Mouse (Mus musculus): Measurements from ENCODE around the gene Cpsf2. TPM values are rescaled to one million over a fixed set of nuclear protein-coding genes. Genes with fewer than 3 reads are reported as not detected.

Gene Cpsf2
- polyA plus RNA-seq, 1 experiment from 2014 or later, result 24.7 TPM

DNA sequence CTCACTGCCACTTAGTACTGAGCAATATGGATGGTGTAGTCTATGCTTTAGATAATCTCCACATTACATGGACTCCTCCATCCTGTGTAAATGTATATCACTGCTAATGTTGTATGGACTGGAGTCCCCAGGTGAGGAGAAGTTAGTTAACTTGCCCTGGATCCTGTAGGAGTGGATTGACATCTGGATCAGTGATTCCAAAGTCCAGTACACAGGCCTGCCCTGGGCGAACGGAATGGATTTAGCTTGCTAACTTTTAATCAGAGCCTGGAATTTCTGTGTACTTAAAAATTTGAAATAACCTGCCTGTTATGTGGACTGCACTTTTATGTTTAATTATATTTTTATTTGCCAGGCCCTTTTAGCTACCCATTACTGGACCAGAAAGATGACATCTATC lies 5.8 kb downstream of the Cpsf2 start:
- peaks cover 51% of the 10 kb centered on the region for H3K4me1 ChIP-seq (replicated peaks)
- H3K27me3 ChIP-seq, result no peaks in the 10 kb centered on the region
- no peak overlapping the region for H3K4me3 ChIP-seq (replicated peaks)
- H3K27ac ChIP-seq, result no peak overlapping the region
- ATAC-seq (ENCODE audit: low read depth) (no peak), DNase-seq (no peak)
- H3K9ac ChIP-seq, result no peak overlapping the region
- WGBS (ENCODE audit: insufficient replicate concordance), result 72% methylated on average over 2 of the region's 2 CpGs
- H3K4me2 ChIP-seq, result no peak overlapping the region
- H3K36me3 ChIP-seq, result peaks cover 46% of the 10 kb centered on the region
- H3K9me3 ChIP-seq (replicated peaks), result no peaks in the 10 kb centered on the region

DNA sequence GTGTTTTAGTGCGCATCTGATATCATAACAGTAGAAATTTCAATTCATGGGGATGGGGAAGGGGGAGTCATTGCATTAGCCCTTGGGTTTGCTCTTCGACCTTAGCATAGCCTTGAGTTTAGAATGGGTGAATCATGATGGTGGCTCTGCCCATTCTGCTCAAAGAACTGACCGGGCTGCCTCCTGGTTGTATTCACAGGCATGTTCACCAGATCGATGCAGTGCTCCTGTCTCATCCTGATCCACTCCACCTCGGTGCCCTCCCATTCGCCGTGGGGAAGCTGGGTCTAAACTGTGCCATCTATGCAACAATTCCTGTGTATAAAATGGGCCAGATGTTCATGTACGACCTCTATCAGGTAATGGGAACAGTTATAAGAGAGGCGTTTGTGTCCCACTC lies 7.2 kb downstream of the Cpsf2 start:
- H3K9me3 ChIP-seq (replicated peaks), result no peaks in the 10 kb centered on the region
- no peaks in the 10 kb centered on the region for H3K27me3 ChIP-seq
- WGBS (ENCODE audit: insufficient replicate concordance), result 87% methylated on average over 9 of the region's 9 CpGs
- no peak overlapping the region for H3K9ac ChIP-seq
- H3K27ac ChIP-seq, result no peak overlapping the region
- peaks cover 37% of the 10 kb centered on the region for H3K4me1 ChIP-seq (replicated peaks)
- peaks cover 57% of the 10 kb centered on the region for H3K36me3 ChIP-seq
- no peak overlapping the region for H3K4me2 ChIP-seq
- ATAC-seq (ENCODE audit: low read depth) (no peak), DNase-seq (no peak)
- H3K4me3 ChIP-seq (replicated peaks), result no peak overlapping the region

DNA sequence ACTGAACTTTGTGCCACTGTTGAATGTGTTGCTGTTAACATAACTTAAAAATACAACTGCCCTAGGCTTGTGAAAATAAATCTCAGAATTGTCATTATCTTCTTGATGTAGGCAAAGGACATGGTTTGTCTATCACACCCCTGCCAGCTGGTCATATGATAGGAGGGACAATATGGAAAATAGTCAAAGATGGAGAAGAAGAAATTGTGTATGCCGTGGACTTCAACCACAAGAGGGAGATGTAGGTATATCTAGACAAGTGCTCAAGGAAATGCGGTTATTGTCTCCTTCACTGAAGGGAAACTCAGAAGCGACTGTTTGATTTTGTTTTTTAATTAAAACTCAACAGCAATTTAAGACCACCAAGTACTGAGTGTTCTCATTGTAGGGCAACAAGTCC lies 9.3 kb downstream of the Cpsf2 start:
- ATAC-seq (ENCODE audit: low read depth), result no peak
- 53% methylated on average over 3 of the region's 3 CpGs for WGBS (ENCODE audit: insufficient replicate concordance)

DNA sequence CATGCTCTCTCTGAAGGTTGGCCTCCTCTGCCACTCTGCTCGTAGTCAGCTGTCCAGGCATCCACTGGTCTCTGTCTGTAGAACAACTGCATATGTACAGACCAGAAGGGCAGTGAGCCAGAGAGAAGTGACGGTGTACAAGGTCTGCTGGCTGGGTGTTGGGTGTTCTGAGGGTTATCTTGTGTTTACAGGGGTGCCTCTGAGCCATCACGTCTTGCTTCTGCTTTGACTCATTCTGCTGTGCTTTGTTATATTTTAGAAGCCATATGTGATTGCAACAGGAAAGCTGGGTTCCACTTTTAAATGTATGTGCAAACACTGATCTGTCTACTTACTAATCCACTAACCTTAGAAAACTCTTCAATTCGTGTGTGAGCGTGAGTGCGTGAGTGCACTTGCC lies 11.9 kb downstream of the Cpsf2 start:
- H3K4me1 ChIP-seq (replicated peaks), result no peaks in the 10 kb centered on the region
- no peak overlapping the region for H3K4me2 ChIP-seq
- no peak for DNase-seq
- no peak overlapping the region for H3K9ac ChIP-seq
- no peaks in the 10 kb centered on the region for H3K9me3 ChIP-seq (replicated peaks)
- 74% methylated on average over 6 of the region's 6 CpGs for WGBS (ENCODE audit: insufficient replicate concordance)
- peaks cover 89% of the 10 kb centered on the region for H3K36me3 ChIP-seq
- H3K27ac ChIP-seq, result no peak overlapping the region
- H3K27me3 ChIP-seq, result no peaks in the 10 kb centered on the region
- H3K4me3 ChIP-seq (replicated peaks), result no peak overlapping the region
- no peak for ATAC-seq (ENCODE audit: low read depth)

More for the DNA sequence above, 9.3 kb downstream of the Cpsf2 start:
- Histone ChIP-seq H3K9ac (no peak overlapping the region), H3K4me3 (replicated peaks) (no peak overlapping the region), H3K9me3 (replicated peaks) (no peaks in the 10 kb centered on the region), H3K4me1 (replicated peaks) (peaks cover 16% of the 10 kb centered on the region), H3K36me3 (peaks cover 77% of the 10 kb centered on the region), H3K27me3 (no peaks in the 10 kb centered on the region), H3K27ac (no peak overlapping the region), H3K4me2 (no peak overlapping the region)
- no peak for DNase-seq

DNA sequence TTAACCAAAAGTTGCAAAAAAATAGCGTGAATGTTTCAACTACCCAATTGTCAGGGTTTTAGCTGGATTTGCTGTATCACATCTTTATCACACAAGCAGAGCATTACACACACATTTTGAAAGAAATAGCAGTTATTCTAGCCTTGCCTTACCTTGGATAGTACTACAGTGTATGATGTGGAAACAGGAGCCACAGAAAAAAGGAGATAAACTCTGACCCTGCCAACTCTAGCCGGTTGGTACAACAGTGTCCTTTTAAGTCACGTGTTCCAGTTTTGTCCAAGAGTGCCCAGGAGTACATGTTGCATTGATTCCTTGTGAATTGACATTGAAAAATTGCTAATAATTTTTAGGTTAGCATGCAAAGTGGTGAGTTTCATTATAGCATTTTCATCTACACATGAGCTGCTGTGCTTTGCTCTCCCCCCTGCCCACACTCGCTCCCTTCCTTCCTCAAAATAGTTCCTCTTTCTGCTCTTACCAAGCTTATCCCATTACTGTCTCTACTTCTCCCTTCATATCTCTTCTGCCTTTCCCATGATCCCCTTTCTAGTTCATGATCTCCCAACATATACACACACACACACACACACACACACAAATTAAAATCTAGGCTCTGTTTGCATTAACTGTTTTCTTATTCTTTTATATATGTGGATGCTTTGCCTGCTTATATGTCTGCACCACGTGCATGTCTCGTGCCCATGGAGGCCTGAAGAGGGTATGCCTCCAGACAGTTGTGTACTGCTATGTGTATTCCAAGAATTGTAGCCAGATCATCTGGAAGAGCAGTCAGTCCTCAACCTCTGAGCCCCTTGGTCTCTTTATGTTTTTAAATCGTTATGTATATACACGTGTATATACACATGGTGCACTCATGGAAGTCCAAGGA lies 19.0 kb downstream of the Cpsf2 start:
- no peak for ATAC-seq (ENCODE audit: low read depth)
- H3K4me2 ChIP-seq, result no peak overlapping the region
- H3K36me3 ChIP-seq, result peaks cover 82% of the 10 kb centered on the region
- WGBS (ENCODE audit: insufficient replicate concordance), result 67% methylated on average over 8 of the region's 8 CpGs
- H3K4me3 ChIP-seq (replicated peaks), result no peak overlapping the region
- DNase-seq, result no peak
- H3K9me3 ChIP-seq (replicated peaks), result no peaks in the 10 kb centered on the region
- H3K4me1 ChIP-seq (replicated peaks), result no peaks in the 10 kb centered on the region
- H3K9ac ChIP-seq, result no peak overlapping the region
- H3K27ac ChIP-seq, result no peak overlapping the region
- no peaks in the 10 kb centered on the region for H3K27me3 ChIP-seq

DNA sequence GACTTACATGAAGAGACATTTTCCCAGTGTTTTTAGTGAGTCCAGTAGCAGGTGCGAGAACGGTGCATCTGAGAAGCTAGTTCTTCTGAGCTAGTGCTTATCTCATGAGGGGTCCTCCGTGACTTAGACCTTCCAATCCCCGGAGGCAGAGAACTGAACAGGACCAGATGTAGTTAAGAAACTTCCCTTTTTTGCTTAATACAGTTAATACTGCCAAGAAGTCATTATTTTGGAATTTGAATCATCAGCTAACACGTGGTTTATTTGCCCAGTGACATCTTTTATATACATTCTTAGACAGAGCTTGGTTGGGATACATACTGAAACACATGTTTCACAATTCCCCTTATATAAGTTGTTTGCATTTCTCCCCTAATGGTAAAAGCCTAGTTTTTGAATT lies 23.1 kb downstream of the Cpsf2 start:
- H3K4me3 ChIP-seq (replicated peaks), result no peak overlapping the region
- 79% methylated on average over 5 of the region's 5 CpGs for WGBS (ENCODE audit: insufficient replicate concordance)
- no peaks in the 10 kb centered on the region for H3K9me3 ChIP-seq (replicated peaks)
- DNase-seq (no peak), ATAC-seq (ENCODE audit: low read depth) (no peak)
- H3K4me1 ChIP-seq (replicated peaks), result no peaks in the 10 kb centered on the region
- H3K9ac ChIP-seq, result no peak overlapping the region
- no peak overlapping the region for H3K4me2 ChIP-seq
- peaks cover 84% of the 10 kb centered on the region for H3K36me3 ChIP-seq
- no peaks in the 10 kb centered on the region for H3K27me3 ChIP-seq
- H3K27ac ChIP-seq, result no peak overlapping the region

DNA sequence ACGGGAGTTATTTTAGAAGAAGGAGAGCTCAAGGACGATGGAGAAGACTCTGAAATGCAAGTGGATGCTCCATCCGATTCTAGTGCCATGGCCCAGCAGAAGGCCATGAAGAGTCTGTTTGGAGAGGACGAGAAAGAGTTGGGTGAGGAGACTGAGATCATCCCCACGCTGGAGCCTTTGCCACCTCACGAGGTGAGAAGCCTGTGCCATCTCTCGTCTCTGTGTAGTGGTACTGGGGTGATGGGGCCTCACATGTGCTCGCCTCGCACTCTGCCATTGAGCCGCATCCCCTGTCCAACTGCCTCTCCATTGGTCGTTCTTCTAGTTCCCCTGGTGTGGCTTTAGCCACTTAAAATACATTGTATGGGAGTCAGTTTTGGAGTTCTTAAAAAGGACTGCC lies 25.0 kb downstream of the Cpsf2 start:
- 85% methylated on average over 11 of the region's 11 CpGs for WGBS (ENCODE audit: insufficient replicate concordance)

DNA sequence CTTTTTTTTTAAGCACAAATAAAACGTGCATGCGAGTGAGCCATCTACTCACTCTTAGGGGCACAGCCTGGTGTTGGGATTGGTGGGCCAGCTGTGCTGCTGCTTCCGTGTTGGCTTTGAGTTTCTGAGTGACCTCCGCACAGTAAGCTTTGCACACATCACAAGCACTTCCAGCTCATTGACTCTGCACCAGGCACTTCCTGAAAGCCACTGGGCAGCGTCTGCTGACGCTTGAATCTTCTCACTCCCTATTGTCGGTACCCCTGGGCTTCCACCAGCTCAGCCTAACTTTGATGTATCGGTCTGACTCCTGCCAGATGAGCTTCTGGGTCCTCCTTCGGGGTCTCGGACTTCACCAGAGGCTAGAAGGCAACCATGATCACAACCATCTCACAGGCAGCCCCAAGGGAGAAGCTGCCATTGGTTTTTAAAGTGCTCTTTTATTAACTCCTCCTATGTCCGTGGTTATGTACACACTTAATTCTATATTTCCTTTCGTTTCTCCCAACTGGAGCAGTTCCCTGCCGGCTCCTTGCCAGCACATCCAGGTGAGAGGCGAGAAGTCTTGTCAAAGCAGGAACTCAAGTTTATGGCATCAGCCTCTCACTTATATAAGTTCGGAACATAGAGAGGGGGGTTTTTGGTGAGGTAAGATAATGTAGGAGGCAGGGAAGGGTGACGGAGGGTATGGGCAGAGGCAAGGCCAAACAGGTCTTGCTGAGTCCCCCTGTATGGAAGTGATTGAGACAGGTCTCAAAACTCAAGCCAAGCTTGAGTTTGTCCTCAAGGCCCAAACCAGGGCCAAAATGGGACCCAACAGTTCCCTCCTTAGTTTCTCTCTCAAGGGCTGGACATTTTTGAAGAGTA lies 32.6 kb downstream of the Cpsf2 start:
- Histone ChIP-seq H3K36me3 (peaks cover 33% of the 10 kb centered on the region), H3K4me3 (replicated peaks) (no peak overlapping the region), H3K27me3 (no peaks in the 10 kb centered on the region), H3K9me3 (replicated peaks) (no peaks in the 10 kb centered on the region), H3K4me2 (no peak overlapping the region), H3K4me1 (replicated peaks) (no peaks in the 10 kb centered on the region), H3K27ac (no peak overlapping the region), H3K9ac (no peak overlapping the region)
- DNase-seq (no peak), ATAC-seq (ENCODE audit: low read depth) (no peak)
- WGBS (ENCODE audit: insufficient replicate concordance), result 78% methylated on average over 16 of the region's 16 CpGs

More for the DNA sequence above, 25.0 kb downstream of the Cpsf2 start:
- DNase-seq (no peak), ATAC-seq (ENCODE audit: low read depth) (no peak)
- H3K4me3 ChIP-seq (replicated peaks), result no peak overlapping the region
- no peaks in the 10 kb centered on the region for H3K27me3 ChIP-seq
- peaks cover 89% of the 10 kb centered on the region for H3K36me3 ChIP-seq
- no peaks in the 10 kb centered on the region for H3K4me1 ChIP-seq (replicated peaks)
- no peak overlapping the region for H3K27ac ChIP-seq
- H3K9ac ChIP-seq, result no peak overlapping the region
- H3K9me3 ChIP-seq (replicated peaks), result no peaks in the 10 kb centered on the region
- no peak overlapping the region for H3K4me2 ChIP-seq

DNA sequence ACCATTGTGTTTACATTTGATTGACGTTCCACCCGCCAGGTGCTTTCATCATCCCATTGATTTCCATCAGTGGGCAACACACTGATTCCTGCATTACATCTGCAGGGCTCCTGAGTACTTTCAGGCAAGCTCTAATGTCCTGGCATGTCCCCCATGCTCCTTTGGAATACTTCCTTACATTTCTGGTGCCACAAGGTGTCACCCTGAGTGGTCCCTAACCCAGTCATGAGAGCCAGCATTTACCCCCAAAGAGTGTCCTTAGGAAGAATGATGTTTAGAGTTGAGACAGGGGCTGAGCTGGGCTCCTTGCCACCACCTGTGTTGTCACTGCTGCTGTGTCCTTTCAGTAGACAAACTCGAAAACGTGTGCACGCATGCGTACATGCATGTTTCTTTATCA lies 33.8 kb downstream of the Cpsf2 start:
- WGBS (ENCODE audit: insufficient replicate concordance), result 82% methylated on average over 6 of the region's 6 CpGs

DNA sequence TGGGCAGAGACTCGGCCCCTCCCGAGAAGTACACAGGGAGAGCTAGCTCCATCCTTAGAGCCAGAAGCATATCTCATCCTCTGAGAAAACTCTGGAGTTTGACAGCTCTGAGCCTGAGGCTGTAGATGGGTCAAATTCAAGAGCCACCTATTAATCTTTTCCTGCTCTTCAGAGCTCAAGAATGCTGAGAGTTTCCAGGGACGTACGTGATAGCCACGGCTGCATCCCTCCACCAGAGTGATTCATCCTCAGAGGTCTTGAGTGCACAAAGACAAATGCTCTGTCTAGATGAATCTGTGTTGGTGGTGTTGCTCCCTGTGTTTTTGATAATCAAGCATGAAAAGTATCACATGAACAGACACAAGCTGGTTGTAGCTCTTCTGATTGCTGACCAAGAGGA lies 38.6 kb downstream of the Cpsf2 start:
- Histone ChIP-seq H3K36me3 (no peaks in the 10 kb centered on the region), H3K4me3 (replicated peaks) (no peak overlapping the region), H3K9ac (no peak overlapping the region), H3K27me3 (no peaks in the 10 kb centered on the region), H3K4me2 (no peak overlapping the region), H3K9me3 (replicated peaks) (no peaks in the 10 kb centered on the region), H3K27ac (no peak overlapping the region), H3K4me1 (replicated peaks) (no peaks in the 10 kb centered on the region)
- DNase-seq (no peak), ATAC-seq (ENCODE audit: low read depth) (no peak)
- 74% methylated on average over 5 of the region's 5 CpGs for WGBS (ENCODE audit: insufficient replicate concordance)

More for the DNA sequence above, 33.8 kb downstream of the Cpsf2 start:
- ATAC-seq (ENCODE audit: low read depth) (no peak), DNase-seq (no peak)
- H3K27ac ChIP-seq, result no peak overlapping the region
- no peak overlapping the region for H3K4me3 ChIP-seq (replicated peaks)
- no peaks in the 10 kb centered on the region for H3K4me1 ChIP-seq (replicated peaks)
- no peak overlapping the region for H3K9ac ChIP-seq
- no peaks in the 10 kb centered on the region for H3K27me3 ChIP-seq
- H3K9me3 ChIP-seq (replicated peaks), result no peaks in the 10 kb centered on the region
- peaks cover 23% of the 10 kb centered on the region for H3K36me3 ChIP-seq
- H3K4me2 ChIP-seq, result no peak overlapping the region

DNA sequence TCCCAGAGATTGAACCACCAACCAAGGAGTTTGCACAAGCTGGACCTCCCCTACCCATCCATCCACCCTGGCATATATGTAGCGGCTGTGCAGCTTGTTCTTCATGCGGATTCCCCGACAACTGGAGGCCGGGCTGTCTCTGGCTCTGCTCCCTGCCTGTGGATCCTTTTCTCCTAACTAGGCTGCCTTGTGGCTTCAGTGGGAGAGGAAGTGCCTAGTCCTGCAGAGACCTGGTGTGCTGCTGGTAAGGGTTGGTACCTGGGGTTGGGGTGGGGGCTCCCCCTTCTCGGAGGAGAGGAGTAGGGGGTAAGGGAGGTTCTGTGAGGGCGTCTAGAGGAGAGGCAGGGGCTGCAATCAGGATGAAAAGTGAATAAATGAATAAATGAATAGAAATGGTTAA lies 39.3 kb downstream of the Cpsf2 start:
- no peak overlapping the region for H3K9ac ChIP-seq
- no peaks in the 10 kb centered on the region for H3K36me3 ChIP-seq
- H3K27me3 ChIP-seq, result no peaks in the 10 kb centered on the region
- DNase-seq, result no peak
- H3K27ac ChIP-seq, result no peak overlapping the region
- H3K9me3 ChIP-seq (replicated peaks), result no peaks in the 10 kb centered on the region
- 67% methylated on average over 6 of the region's 6 CpGs for WGBS (ENCODE audit: insufficient replicate concordance)
- H3K4me3 ChIP-seq (replicated peaks), result no peak overlapping the region
- no peak overlapping the region for H3K4me2 ChIP-seq
- no peaks in the 10 kb centered on the region for H3K4me1 ChIP-seq (replicated peaks)
- no peak for ATAC-seq (ENCODE audit: low read depth)
